Mouse (Mus musculus) adrenal gland, adult 18-20 months (tissue): Measurements from ENCODE around the gene Rras2. TPM values are rescaled to one million over a fixed set of nuclear protein-coding genes. Genes with fewer than 3 reads are reported as not detected.

ENCODE experiments used
- DNase-seq, 2 experiments: peaks; one replicate each; pipeline ENCODE4 v3.0.0; 2021 to 2022; ENCODE audit warnings: low spot score in 2 of 2
- total RNA-seq, 2 experiments: library from RNA; stranded (reverse); gene quantifications; 1 replicate in 1 of 2; 2 replicates in 1 of 2; pipeline ENCODE4 v1.2.3; 2021

Rras2 gene
- total RNA-seq, 2 experiments from 2014 or later, result 30.5 to 53.7 TPM

GRCm38 (mm10) chr7:114041349-114041748 lies 76.2 kb downstream of the Rras2 start:
- DNase-seq, result no peak

GRCm38 (mm10) chr7:114037237-114037636 lies 80.3 kb downstream of the Rras2 start:
- no peak for DNase-seq

GRCm38 (mm10) chr7:114029596-114029995 lies 88.0 kb downstream of the Rras2 start:
- DNase-seq, result peak; percentile 36 to 57

GRCm38 (mm10) chr7:114028828-114029227 lies 88.8 kb downstream of the Rras2 start:
- DNase-seq, result no peak

GRCm38 (mm10) chr7:114027406-114027805 lies 90.2 kb downstream of the Rras2 start:
- no peak for DNase-seq

GRCm38 (mm10) chr7:114026923-114027322 lies 90.7 kb downstream of the Rras2 start:
- no peak for DNase-seq

GRCm38 (mm10) chr7:114020704-114021093 lies 96.9 kb downstream of the Rras2 start:
- DNase-seq, result peak; percentile 72 to 77

- DNase-seq, result no peak
Measured at GRCm38 (mm10) chr7:114020057-114020703, 97.4 kb downstream of the Rras2 start.

- DNase-seq, result no peak
Measured at GRCm38 (mm10) chr7:114018861-114019260, 98.7 kb downstream of the Rras2 start.

GRCm38 (mm10) chr7:114016001-114016949 lies 101.3 kb downstream of the Rras2 start:
- DNase-seq, result no peak

- no peak for DNase-seq
Measured at GRCm38 (mm10) chr7:114011726-114012443, 105.7 kb downstream of the Rras2 start.

GRCm38 (mm10) chr7:114007565-114007964 lies 110.0 kb downstream of the Rras2 start:
- DNase-seq, result peak in 1 of 2 experiments; percentile 43

GRCm38 (mm10) chr7:114006456-114006855 lies 111.1 kb downstream of the Rras2 start:
- DNase-seq, result no peak

- no peak for DNase-seq
Measured at GRCm38 (mm10) chr7:114005499-114005898, 112.1 kb downstream of the Rras2 start.

GRCm38 (mm10) chr7:114004171-114004570 lies 113.4 kb downstream of the Rras2 start:
- no peak for DNase-seq

- no peak for DNase-seq
Measured at GRCm38 (mm10) chr7:113997675-113998354, 119.8 kb downstream of the Rras2 start.

Other genes with a start within 250 kb of the Rras2 start
- 100 to 1,000 TPM; 113 to 123 TPM for gene Copb1, start 136.9 kb upstream of the Rras2 start, total RNA-seq
- gene Psma1, start 158.3 kb upstream of the Rras2 start, total RNA-seq, result 100 to 1,000 TPM; 149 to 179 TPM